Mouse (Mus musculus) liver (tissue): Measurements from ENCODE around the gene Nedd9.

Experiments used
- DNase-seq: peaks from one replicate; pipeline ENCODE4 v3.0.0-alpha.2; 2020; ENCODE audit warnings: mixed read lengths

Nedd9 gene

DNA sequence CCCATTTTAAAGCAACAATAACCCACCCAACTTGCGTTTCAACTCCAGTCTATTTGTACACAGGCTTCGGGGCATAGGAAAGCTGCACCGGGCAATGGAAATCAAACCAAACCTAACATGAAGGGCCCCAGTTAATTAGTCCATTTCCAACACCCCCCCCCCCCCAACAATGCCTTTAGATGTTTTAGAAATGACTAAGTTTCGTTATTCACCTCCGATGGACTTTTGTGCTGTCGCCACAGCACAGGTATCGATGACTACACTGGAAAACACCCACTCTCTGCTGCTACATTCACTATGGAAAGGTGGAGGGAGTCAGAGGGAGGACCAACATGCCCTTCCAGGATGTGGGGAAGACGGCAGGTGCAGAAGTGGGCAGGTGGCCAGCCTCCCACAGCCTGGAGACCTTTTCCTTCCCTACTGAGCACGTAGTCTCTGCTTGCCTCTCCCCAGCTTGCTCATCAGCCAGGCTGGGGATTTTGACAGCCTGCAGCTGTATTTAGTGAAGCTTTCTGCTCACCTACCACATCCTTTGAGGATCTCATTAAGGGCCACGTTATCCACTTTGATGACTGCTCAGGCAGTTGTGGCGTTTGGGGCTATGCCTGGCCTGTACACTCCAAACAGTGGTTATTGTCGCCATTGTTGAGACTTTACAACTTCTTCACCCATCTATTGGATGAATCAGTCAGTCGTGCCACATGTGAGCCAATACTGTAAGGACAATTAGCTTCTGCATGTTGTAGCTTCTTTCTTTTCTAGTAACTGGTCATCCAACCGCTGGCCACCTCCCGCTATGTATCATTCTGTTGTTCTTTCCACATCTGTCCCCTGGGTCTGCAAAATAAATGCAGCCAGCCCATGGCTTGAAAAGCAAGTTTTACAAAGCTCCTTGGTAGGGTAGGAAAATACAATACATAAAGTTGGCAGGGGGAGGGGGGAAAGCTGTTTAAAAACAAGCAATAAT, 33.7 kb downstream of the Nedd9 start:
- no peak for DNase-seq

DNA sequence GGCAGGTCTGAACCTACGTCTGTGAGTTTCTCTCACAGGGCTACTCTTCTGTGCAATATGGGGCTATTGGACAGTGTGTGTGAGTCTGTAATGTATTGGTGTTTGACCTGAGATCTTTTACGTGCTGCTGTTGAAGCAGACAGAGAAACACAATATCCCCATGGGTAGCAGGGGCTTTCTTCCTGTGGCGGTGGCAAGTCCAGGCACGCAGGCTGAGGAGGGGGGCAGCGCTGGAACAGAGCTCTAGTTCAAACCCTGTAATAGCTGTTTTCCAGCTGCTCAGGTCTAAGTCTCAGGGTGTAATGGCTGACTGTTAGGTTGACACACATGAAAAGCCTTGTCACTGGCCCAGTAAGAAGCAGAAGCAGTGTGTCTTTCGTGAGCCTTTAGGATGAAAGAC, 36.3 kb downstream of the Nedd9 start:
- no peak for DNase-seq

DNA sequence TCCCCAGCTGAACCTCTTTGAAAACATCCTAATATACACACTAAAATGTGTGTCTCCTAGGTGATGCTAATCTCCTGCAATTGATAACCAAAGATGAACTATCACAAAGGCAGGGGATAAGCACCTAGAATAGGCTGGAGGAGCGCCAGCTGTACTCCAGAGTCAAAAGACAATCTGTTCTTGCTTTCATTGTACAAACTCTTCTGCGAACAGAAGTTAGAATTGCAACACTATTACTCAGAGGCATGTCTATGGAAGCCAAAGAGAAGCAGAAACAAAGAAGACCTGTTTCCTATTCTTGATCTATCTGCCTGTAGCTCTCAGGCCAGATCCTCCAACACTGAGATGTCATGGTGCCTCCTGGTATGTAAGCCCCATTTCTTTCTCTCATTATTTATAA, 38.0 kb downstream of the Nedd9 start:
- DNase-seq, result no peak

DNA sequence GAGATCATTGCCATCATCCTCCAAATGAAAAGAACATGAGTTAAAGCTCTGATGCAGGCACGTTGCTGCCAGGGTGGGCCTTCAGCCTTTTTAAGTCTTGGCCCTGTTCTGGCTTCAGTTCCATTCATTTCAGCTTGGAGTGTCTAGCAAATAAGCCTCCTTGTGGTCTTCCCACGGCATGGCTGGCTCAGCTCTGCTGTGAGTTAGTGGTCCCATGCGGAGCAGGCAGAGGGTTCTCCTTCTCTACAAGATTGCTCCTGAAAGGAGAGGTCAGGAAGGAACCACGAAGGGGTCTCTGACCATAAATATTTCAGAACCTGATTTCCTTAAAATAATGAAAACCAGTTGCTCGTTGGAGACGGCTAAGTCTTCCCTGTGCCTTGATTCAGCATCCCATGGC, 40.0 kb downstream of the Nedd9 start:
- DNase-seq, result no peak

DNA sequence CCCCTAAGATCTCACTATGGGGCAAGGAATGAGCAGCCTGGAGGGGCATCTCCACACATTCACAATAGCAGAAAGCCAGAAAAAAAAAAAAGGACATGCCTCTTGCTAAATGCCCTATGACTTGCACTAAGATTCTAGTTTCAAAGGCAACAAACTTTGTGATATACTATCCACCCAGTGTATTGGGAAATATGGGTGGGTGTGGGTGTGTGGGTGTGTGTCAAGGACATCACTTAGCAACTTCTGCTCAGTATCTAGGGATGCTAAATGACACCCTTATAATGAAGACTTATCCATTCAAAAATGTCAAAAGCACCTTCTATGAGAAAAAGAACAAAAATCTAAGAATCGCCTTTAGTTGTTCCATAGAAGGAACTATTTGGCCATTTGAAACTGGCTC, 40.6 kb downstream of the Nedd9 start:
- no peak for DNase-seq

DNA sequence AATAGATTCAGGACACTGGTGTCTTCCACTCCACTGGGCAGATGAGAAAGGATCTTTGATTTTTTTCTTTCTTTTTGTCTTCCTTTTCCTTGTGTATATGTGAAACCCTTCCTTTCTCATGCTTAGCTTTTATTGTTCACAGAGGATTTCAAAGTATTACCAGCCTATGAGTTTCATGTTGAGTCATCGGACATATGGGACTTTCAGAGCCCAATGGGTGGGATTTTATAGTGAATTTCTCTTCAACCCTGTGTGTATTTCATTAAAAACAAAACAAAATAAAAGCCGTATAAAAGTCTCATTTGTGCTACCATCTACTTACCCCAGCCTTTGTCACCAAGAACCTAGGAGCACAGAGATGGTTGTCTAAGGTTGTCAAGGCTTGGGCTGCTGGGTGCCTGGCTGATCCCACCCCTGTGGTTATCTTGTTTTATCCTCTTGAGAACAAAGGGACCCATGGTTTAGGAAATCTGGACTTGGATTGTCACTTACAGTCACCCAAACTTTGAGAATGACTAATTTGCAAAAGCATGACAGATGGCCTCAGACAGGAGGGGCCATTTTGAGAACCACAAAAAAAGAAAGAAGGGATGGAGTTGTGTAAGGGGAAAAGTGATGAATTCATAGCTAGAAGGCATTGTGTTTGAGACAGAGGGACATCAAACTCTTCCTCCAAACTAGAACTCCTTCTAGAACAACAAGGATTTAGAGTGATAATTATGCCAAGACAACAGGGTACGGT, 41.9 kb downstream of the Nedd9 start:
- no peak for DNase-seq

DNA sequence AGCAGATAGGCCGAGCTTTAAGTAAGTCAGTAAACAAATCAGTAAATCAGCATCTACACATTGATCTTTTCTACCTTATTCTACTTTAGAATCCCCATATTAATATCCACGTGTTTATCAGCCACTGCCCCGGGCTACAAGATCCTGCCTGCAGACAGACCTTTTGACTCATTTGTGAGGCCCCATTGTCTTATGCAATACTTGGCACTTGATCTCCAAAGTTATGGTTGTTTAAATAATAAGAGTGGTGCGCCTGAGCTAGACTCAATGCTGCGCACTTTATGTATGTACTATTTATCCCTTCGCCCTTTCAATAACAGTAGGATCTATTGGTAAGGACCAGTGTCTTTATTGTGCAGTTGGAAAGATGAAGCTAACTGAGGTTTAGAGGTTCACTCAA, 42.9 kb downstream of the Nedd9 start:
- no peak for DNase-seq

DNA sequence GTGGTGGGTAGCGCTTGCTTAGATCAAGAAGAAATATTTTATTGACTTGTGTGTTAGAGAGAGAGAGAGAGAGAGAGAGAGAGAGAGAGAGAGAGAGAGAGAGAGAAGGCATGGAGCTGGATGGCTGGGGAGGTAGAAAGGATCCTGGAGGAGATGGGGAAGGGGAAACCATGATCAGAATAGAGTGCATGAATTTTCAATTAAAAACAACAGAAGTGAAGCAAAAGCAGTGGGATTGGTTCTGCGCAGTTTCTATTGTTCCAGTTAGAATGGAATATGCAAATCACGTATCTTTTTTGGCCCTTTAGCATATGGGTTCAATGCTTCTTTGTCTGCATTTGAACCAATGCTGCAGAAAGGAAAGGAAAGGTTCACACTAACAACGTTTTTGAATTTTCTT, 45.0 kb downstream of the Nedd9 start:
- no peak for DNase-seq

DNA sequence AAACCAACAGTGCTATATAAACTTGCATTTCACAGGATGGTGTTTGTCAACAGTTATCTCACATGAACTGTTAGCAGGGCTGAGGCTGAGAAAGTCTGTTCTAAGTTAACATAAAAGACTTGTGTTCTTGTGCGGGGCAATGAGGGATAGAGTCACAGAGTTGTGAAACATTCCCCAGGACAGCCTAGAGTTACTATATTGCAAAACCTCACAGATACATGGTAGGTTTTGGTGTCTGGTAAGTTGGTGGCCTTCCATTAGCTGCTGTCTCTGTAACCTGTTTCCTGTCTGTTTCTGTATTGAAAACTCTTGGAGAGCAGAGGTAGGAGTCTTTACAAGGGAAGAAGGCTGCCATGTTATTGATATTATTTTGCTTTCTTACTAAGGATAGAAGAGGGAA, 47.0 kb downstream of the Nedd9 start:
- no peak for DNase-seq

DNA sequence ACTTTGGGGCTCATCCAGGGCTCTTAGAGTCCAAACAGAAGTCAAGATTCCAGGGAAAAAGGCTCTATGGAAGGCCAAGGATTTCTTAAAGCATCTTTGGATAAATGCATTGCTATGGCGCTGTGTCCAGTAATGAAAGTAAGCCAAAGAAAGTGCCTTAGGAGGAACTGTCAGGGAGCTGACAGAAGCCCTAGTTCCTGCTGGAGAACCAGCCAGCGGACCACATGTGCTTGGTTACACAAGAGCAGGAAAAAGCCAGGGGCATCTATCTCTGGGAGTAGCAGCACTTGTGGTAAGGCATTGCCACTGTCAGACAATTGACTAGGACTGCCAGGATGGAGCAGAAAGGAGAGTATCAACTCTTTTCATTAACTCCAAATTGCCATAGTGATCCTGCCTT, 49.8 kb downstream of the Nedd9 start:
- DNase-seq, result no peak

DNA sequence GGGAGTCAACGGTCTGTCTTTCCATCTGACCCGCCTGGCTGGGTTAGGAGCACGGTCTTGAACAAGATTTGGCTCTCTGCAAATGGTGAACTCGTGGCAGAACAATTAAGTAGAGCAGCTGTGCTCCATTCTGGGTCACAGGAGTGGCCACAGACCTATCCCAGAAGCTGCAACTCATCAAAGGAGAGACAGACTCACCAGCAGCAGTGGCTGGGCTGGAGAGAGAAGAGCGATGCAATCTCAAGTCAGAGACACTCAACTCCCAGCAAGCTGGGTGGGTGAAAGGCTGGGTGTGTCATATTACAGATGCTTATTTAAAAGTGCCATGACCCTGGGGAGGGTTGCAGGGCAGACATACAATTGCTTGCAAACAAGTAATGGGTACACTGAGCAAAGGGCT, 50.4 kb downstream of the Nedd9 start:
- DNase-seq, result no peak

DNA sequence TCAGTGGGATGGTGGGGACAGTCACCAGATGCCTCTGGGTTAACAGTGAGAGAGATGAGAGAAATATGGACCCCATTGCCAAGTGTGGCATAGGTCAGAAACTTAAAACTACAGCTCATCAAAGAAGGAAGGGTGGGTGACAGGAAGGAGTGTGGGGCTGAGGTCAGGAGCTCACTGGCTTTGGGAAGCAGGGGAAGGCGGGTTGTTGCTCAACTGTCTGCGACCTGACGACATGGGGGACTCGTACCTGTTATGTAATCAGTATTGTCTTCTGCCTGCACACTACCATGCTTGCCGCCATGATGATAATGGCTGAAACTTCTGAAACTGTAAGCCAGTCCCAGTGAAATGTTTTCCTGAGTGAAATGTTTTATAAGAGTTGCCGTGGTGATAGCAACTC, 54.0 kb downstream of the Nedd9 start:
- no peak for DNase-seq

DNA sequence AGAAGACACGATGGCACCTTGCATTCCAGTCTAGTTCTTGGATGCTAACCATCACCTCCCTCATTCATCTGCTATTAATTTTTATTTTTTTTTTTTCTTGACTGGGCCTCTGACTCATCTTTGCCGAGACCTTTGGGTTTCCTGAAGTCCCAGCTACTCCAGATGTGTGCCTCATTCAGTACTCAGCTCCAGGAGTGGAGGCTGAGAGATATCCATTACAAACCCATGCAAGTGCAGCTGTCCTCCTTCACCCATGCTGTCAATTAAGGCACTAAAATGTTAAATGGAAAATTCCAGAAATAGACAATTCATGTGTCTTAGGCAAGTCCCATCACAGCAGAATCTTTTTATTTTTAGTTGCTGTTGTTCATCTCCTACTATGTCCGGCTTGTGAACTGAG, 55.4 kb downstream of the Nedd9 start:
- DNase-seq, result no peak

DNA sequence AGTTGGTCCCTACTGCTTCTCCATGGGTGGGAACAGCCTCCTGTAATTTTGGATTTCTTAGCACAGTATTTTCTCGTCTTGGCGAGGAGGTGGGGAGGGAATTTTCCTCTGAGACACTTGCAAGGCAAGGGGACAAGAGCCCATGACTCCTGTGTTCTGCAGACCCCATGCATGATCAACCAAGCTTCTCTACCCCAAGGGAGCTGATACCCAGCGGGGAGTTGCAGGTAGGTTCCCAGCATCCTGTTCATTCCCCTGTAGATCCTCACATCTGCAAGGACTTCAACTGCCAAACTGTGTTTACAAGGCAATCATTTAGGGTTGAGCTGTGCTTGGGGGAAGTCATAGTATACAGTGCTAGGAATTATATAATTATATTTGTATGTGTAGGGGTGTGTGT, 60.1 kb downstream of the Nedd9 start:
- DNase-seq, result no peak

DNA sequence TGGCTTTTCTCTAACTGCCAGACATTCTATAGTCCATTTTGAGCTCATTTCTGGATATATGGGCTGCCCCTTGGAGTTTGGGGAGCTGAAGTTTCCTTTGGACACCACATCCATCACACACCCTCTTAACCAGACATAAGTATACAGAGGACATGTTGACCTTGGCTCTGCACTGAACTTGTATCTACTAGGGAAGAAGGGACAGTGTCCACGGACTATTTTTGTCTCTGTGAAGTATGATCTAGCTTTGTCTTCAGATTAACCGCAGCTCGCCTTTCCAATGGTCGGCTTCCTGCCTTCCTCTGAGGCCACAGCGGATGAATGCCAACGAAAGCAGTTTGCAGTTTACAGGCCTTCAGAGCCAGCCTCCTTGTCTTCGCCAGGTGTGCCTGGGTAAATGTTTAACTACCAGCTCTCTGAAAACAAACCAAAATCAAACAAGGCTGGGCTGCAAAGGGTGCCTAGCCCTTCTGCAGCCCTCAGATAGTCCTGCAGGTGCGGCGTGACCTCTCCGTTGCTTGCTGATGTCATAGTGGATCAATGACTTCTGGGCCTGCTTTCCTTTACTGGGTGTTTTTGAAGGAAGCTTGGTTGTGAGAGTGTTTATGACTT, 63.6 kb downstream of the Nedd9 start:
- peak; percentile 24 for DNase-seq

DNA sequence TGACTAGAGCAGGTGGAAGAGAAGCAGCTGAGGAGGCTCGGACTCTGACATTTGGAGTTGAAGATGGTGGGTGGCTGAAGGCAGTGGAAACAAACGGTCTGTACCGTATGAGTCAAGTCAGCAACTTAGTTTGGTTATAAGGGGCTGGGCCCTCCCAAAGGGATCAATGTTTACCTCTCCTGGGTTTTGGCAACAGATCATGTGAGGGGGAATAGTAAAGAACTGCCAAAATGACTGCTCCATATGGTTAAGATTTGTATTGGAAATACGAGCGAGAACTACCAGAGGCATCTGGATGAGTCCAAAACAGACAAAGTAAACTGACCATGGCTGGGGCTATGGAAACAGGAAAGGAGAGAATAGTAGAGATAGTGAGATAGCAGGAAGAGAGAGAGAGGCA, 64.6 kb downstream of the Nedd9 start:
- DNase-seq, result no peak

DNA sequence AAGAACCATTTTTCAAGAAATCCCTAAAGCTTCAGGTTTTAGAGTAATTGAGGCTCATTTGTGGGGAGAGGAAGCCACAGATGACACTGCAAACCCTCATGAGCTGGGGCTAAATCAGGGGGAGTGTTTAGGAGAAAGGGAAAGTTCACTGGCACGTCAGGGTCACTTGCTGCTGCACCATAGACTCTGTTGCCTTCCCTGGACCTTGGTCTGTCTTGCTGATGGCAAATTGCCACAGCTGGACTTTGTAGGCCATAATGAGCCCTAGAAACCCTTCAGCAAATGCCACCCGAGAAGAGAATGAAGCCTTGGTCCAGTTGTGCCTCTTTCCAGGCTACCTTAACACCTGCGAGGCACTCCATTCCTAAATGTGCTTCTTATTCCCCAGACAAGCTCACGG, 66.8 kb downstream of the Nedd9 start:
- no peak for DNase-seq

DNA sequence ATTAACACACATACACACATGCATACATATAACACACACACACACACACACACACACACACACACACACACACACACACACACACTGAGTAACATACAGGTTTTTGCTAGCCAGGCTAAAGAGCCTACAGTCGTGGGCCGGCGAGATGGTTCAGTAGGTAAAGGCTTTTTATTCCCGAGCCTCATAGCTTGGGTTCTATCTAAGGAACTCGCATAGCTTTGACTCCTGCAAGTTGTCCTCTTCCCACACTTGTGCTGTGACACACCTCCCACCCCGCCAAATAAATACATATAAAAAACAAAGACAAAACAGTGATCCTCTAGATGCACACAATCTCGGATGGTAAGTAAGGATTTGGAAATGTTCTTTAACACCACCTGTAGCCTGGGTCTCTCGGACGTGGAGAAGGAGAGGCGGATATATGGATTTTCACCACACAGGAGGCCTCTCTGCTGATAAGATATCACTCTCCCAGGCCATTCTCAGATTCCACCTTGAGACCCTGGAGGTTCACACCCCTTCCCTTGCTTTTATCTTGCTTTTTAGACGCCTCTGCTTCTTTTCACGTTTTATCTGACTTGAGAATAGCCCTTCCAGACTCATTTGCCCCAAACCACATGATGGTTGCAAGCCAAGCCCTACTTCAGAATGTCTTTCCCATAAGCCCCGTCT, 68.8 kb downstream of the Nedd9 start:
- no peak for DNase-seq

DNA sequence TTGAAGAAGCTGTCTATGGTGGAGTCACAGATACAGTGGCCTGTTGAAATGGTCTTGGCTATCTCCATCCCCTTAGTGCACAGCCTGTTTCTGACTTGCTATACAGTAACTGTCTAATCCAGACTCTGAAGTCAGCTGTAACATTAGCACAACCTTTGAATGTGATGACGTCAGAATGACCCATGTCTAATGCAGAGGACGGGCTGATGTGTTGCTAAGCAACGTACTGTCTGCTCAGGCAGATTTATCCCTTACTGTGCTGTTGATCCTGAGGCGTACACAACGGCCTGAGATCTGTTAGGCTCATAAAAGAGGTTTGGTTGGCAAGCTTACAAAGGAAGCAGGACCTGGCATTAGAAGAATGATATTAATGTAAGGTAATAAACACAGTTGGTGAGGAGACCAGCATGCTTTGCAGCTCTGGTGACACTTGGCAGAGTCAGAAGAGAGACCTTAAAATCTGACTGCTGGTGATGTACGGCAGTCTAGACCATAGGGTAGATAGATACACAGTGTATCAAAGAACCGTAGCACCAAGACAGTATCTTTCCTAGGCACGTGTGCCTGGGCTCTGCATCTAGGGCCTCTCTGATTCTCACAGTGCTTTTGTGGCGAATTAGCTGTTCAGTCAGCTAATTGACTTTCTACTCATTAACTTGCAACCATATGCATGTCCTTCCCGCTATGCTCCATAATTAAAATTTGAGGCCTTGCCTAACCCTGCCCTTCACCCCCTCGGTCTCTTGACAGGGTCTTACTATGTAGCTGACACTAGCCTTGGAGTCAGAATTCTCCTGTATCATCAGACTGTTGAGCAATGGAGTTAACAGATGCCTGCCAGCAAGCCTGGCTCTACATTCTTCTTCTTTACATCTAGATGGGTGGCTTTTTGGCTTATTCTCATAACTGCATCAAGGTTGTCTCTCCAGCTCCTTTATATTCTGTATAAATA, 70.8 kb downstream of the Nedd9 start:
- no peak for DNase-seq

DNA sequence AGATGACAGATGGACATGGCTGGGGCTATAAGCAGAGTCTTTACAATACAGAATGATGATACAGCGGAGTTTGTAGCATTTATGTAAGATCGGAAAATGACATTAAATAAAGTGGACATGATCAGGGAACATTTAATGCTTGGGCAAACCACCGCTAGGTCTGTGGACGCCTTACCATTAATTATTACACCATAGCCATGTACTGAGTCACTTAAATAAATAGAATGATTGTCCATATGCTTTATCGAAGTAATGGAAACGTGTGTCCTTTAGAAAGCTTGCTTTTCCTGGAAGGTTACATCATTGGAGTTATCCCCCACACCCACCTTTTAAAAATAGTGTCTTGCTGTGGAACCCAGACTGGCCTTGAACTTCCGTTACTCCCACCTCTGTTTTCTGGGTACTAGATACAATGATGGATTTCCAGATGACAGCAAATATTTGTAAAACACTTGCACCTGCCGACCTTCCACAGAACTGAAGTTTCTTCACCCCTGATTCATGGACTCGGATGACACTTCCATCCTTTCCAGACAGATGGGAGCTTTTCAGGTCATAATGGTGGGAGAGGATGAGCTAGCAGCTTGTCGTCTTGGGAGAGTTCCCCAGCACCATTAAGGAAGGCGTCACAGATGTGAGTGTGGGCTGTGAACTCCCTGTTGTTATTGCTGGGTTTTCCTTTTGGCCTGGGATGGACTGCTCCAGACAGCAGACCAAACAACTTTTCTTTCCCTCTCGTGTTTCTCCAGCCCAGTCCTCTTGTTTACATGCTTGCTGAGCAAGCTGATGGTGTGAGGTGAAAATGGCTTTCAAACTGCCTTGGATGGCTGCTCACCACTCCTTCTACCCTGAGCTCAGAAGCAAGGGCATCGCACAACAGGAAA, 76.7 kb downstream of the Nedd9 start:
- DNase-seq, result no peak

DNA sequence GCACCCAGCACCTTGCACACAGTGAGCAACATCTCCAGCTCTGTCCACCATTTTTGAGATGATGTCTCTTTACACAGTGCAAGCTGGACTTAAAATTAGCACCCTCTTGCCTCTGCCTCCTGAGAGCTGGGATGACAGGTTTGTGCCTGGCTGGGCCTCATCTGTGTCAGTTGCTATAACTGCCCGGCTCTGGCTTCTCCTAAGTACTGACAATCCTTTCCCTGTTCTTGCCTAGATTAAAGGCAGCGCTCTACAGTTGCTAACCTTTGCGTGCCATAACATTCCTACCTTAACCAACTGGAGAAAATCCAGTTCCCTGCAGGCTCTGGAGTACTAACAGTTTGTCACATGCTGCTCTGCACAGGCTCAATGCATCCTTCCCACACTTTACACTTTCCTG, 77.9 kb downstream of the Nedd9 start:
- no peak for DNase-seq
